Mouse (Mus musculus) layer of hippocampus, postnatal 10 days (tissue): ENCODE measurements at regions not wholly inside any gene's neighbourhood (a gene's known extent, or its start where the extent isn't known, plus 50 kb on each side); places are given as distances from the start of the nearest gene placed in this dataset.

ENCODE experiments used
- DNase-seq, 2 experiments: peaks; one replicate each; pipeline ENCODE4 v3.0.0; 2021; ENCODE audit warnings: low spot score in 2 of 2

- no peak for DNase-seq
These were observed 150.9 kb upstream of the N4bp1 start for GRCm38 (mm10) chr8:87035996-87036395.

DNA sequence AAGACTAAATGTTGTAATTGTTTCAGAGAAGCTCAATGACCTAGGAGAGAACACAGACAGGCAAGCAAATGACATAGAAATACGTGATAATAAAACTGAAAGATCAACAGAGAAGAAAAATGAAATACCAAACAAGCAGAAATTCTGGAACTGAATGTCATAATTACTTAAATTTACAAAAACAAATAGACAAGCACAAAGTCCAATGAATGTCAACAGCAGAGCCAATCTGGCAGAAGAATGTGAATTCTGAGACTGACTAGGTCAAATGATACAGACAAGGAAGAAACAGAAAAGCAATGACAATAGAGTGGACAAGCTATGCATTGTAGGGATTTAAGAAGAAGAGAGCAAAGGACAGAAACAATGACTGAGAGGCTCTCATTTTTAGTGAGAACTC, 143.1 kb upstream of the N4bp1 start:
- no peak for DNase-seq

DNA sequence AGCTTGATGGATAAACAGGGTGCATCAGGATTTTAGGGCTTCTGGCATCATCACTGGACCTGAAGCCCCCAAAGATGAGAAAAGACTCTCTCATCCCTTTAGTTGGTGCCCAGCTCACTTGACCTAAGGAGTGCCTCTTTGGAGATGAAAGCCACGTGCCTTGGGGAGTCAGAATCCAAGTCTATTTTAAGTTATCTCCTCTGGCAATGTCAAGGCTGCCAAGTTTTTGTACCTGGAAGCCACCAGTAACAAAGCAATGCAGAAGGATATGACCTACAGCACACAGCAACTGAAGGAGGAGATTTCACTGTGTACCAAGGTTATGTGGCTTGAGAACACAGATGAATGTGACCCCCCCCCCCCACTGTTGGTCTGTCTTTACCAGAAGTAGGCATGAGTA, 140.9 kb upstream of the N4bp1 start:
- no peak for DNase-seq

- no peak for DNase-seq
These were observed 134.7 kb upstream of the N4bp1 start for GRCm38 (mm10) chr8:87019795-87020194.

DNA sequence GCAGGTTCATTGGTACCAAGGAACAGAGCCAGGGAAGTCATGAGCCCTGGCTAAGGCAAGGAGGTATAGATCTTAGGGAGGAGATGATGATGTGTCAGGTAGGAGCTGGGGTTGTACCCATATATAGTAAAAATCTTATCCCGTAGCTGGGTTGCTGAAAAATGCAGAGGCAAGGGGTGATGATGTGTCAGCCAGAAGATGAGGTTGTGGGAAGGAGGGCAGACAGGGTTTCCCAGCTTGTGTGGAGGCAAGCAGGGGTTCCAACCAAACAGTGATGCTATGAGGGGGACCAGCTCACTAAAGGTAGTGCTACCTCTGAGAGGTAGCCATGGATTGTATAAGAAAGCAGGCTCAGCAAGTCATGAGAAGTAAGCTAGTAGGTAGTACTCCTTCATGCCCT, 90.5 kb upstream of the N4bp1 start:
- no peak for DNase-seq

- no peak for DNase-seq
These were observed 86.7 kb upstream of the N4bp1 start for GRCm38 (mm10) chr8:86971736-86972135.

GRCm38 (mm10) chr8:86969051-86969450, 84.0 kb upstream of the N4bp1 start:
- no peak for DNase-seq

GRCm38 (mm10) chr8:86967891-86968311, 82.8 kb upstream of the N4bp1 start:
- no peak for DNase-seq

DNA sequence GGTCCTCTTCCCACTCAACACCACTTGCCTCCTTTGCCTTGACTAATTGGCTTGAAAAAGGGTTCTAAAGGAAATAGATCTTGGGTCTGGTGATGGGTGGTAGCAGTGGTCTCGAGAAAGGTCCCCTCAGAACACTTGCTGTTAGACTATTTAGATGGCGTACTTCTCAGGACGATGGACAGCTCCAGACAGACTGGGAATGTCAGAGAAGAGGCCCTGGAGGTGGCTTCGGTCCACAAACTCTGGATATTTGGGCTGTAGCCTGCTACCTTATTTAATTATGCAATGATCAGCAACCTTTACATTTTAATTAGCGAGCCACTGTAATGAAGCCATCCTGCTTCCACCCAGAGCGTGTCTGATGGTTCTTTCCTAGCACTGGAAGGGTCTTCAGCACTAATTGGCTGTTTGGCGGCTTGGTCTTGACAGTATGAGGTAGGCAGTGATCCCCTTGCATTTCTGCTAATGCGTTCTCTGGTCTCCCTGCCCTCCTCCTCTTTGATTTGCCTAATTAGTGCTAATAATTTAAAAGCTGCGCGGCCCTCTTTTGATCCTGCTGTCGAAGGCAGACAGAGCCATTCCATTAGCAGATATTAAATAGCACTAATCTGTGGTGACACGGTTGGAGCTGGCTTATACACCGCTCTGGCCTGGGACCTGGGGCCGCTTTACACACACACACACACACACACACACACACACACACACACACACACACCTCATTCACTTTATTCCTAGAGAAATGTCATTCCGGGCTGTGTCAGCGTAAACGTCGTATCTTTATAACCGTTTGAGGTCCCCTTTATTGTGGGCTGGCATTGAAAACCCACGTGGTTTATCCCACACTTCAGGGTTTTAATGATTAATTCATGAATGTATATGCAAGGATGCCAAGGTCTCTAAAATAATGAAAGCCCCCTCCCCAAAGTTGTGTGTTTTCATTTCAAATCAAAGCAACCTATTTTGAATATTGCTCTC, 76.4 kb upstream of the N4bp1 start:
- no peak for DNase-seq
